Mouse (Mus musculus): ENCODE results near the gene Hyal2. TPM values are rescaled to one million over a fixed set of nuclear protein-coding genes. Genes with fewer than 3 reads are reported as not detected.

The Hyal2 gene
- total RNA-seq, 2 experiments from 2014 or later, result 11.1 to 12.7 TPM

- no peak for DNase-seq (ENCODE audit: low spot score in 2 of 2)
- intact Hi-C loops (cut with DNase I), result no loop called here
These were observed 14.8 kb downstream of the Hyal2 start for GRCm38 (mm10) chr9:107582509-107583062.

GRCm38 (mm10) chr9:107583174-107583573, 15.4 kb downstream of the Hyal2 start:
- intact Hi-C loops (cut with DNase I), result no loop called here
- no peak for DNase-seq (ENCODE audit: low spot score in 2 of 2)

- no peak for DNase-seq (ENCODE audit: low spot score in 2 of 2)
- intact Hi-C loops (cut with DNase I), result no loop called here
These were observed 18.8 kb downstream of the Hyal2 start for GRCm38 (mm10) chr9:107586504-107586903.

- intact Hi-C loops (cut with DNase I), result no loop called here
- peak; percentile 97 to 98 for DNase-seq (ENCODE audit: low spot score in 2 of 2)
These were observed 19.5 kb downstream of the Hyal2 start, which contains the start of gene Ifrd2 for GRCm38 (mm10) chr9:107586974-107587832. Ifrd2 (plus strand) TSS chr9:107587642.

- DNase-seq (ENCODE audit: low spot score in 2 of 2), result no peak
- intact Hi-C loops (cut with DNase I), result no loop called here
These were observed 20.3 kb downstream of the Hyal2 start for GRCm38 (mm10) chr9:107587833-107588639.

- intact Hi-C loops (cut with DNase I), result no loop called here
- DNase-seq (ENCODE audit: low spot score in 2 of 2), result no peak
These were observed 22.5 kb downstream of the Hyal2 start for GRCm38 (mm10) chr9:107590058-107590772.

- DNase-seq (ENCODE audit: low spot score in 2 of 2), result no peak
- intact Hi-C loops (cut with DNase I), result no loop called here
These were observed 23.0 kb downstream of the Hyal2 start for GRCm38 (mm10) chr9:107590773-107591060.

GRCm38 (mm10) chr9:107593101-107593976, 25.6 kb downstream of the Hyal2 start:
- intact Hi-C loops (cut with DNase I), result no loop called here
- no peak for DNase-seq (ENCODE audit: low spot score in 2 of 2)

- DNase-seq (ENCODE audit: low spot score in 2 of 2), result no peak
- intact Hi-C loops (cut with DNase I), result no loop called here
These were observed 26.7 kb downstream of the Hyal2 start for GRCm38 (mm10) chr9:107594281-107595062.

- DNase-seq (ENCODE audit: low spot score in 2 of 2), result no peak
- intact Hi-C loops (cut with DNase I), result no loop called here
These were observed 29.1 kb downstream of the Hyal2 start for GRCm38 (mm10) chr9:107596619-107597569.

- intact Hi-C loops (cut with DNase I), result no loop called here
- no peak for DNase-seq (ENCODE audit: low spot score in 2 of 2)
These were observed 30.6 kb downstream of the Hyal2 start for GRCm38 (mm10) chr9:107598385-107598784.

- DNase-seq (ENCODE audit: low spot score in 2 of 2), result no peak
- intact Hi-C loops (cut with DNase I), result no loop called here
These were observed 31.7 kb downstream of the Hyal2 start for GRCm38 (mm10) chr9:107599433-107599832.

GRCm38 (mm10) chr9:107599842-107600241, 32.1 kb downstream of the Hyal2 start:
- intact Hi-C loops (cut with DNase I), result loop anchor here (5.0 kb wide), 1 partner anchor 137 kb away; no protein-coding TSS in a partner anchor

GRCm38 (mm10) chr9:107600745-107601144, 33.0 kb downstream of the Hyal2 start:
- no peak for DNase-seq (ENCODE audit: low spot score in 2 of 2)
- intact Hi-C loops (cut with DNase I), result loop anchor here (5.0 kb wide), 1 partner anchor 137 kb away; no protein-coding TSS in a partner anchor

More at GRCm38 (mm10) chr9:107599842-107600241, 32.1 kb downstream of the Hyal2 start:
- DNase-seq (ENCODE audit: low spot score in 2 of 2), result peak in 1 of 2 experiments; percentile 52

- intact Hi-C loops (cut with DNase I), result loop anchor here (5.0 kb wide), 1 partner anchor 136 kb away; no protein-coding TSS in a partner anchor
- no peak for DNase-seq (ENCODE audit: low spot score in 2 of 2)
These were observed 33.5 kb downstream of the Hyal2 start for GRCm38 (mm10) chr9:107601275-107601674.

GRCm38 (mm10) chr9:107602068-107602648, 34.4 kb downstream of the Hyal2 start:
- peak; percentile 84 to 87 for DNase-seq (ENCODE audit: low spot score in 2 of 2)
- intact Hi-C loops (cut with DNase I), result loop anchor here (1.0 to 5.0 kb wide), 3 partner anchors 42 to 135 kb away; no protein-coding TSS in a partner anchor
